Mouse (Mus musculus) right cerebral cortex, postnatal 25 days (tissue): ENCODE measurements around the gene H3f3a.
A peak's percentile ranks its signal among the peaks of the same experiment; 100 is the strongest.

Experiments
- DNase-seq: peaks from one replicate; pipeline ENCODE4 v3.0.0; 2022

The H3f3a gene

GRCm38 (mm10) chr1:180781250-180781649 is 32.5 kb downstream of the H3f3a start:
- no peak for DNase-seq

DNA sequence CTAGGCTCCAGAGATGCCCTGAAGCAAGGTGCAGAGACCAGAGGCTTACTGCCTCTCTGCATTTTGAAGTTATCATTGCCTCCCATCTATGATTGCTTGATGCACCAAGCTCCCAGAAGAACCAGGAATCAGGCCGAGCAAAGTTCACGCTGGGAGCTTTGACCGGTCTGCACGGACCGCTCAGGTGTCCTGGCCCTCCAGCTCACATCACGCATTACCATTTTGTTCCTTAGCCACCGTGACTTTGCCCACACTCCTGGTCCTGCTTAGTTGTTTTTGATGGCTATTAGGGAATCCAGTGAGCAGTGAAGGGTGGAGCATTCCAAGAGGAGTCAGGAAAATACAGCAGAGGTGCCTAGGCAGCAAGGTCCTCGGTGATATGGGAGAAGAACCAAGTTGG is 33.5 kb downstream of the H3f3a start:
- no peak for DNase-seq

GRCm38 (mm10) chr1:180778941-180779340 is 34.8 kb downstream of the H3f3a start:
- no peak for DNase-seq

DNA sequence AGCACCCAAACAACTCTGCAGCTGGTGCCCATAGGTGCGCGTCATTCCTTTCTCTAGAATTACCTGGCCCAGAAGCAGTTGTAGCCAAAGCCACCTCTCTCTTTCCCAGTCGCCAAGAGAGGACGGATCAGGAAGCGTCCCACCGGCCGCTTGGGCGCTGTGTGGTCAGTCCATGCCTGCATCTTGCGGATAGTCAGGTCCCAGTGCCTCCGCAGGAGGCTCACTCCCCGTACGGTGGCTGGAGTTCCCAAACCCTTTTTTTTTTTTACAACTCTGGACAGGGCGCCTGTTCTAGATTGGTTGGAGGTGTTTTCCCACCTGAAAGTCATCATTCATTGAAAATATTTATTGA is 35.4 kb downstream of the H3f3a start:
- DNase-seq: no peak

GRCm38 (mm10) chr1:180777660-180778402 is 35.9 kb downstream of the H3f3a start:
- DNase-seq: peak; percentile 78

- no peak for DNase-seq
Measured at GRCm38 (mm10) chr1:180777289-180777659, 36.5 kb downstream of the H3f3a start.

DNA sequence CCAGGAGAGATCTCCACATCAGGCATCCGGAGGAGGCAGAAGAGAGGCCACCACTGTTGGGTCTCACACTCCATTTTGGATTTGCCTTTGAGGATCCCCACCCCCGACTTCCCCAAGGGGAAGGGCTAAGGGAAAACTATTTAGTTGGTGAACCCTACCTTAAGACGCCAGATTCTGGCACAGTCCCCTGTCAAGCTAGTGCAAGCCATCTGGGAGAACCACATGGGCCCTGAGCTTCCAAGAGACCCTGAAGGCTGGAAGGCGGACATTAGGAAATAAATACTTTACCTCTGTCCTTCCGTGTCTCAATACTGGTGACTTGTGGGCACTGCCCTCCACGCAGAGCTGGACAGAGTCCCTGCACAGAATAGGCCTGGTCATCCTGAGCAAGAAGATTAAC is 37.2 kb downstream of the H3f3a start:
- no peak for DNase-seq

GRCm38 (mm10) chr1:180775849-180776493 is 37.8 kb downstream of the H3f3a start:
- no peak for DNase-seq

DNA sequence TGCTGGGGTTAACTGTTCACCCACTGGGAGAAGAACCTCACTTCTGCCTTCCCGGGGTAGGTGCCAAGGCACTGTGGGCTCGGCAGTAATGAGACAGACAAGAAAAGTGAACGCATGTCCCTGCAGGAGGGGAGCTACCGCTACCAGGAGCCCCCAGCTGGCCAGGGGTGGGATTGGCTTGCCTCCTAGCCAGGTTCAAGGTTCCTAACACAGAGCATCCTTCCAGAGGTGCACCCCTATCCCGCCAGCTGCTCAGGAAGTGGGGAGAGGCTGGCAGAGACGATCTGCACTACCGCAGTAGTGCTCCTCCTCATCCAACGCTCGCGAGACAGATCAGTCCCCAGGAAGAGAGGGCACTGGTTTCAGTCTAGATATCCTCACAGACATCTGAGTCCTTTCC is 38.4 kb downstream of the H3f3a start:
- DNase-seq: no peak

DNA sequence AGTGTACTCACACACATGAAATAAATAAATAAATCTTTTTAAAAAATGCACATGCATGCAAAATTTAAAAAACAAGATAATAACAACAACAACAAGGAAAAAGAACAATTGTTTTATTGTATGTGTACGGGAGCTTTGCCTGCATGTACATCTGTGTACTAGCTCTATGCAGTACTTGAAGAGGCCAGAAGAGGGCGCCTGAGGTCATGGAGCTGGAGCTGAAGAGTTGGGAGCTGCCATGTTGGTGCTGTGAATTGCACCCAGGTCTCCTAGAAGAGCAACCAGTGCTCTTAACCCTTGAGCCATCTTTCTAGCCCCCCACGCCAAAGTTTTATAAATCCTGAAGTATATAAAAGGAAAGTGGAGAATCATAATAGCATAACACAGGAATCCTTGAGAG is 39.1 kb downstream of the H3f3a start:
- no peak for DNase-seq

GRCm38 (mm10) chr1:180772291-180772690 is 41.5 kb downstream of the H3f3a start:
- no peak for DNase-seq

DNA sequence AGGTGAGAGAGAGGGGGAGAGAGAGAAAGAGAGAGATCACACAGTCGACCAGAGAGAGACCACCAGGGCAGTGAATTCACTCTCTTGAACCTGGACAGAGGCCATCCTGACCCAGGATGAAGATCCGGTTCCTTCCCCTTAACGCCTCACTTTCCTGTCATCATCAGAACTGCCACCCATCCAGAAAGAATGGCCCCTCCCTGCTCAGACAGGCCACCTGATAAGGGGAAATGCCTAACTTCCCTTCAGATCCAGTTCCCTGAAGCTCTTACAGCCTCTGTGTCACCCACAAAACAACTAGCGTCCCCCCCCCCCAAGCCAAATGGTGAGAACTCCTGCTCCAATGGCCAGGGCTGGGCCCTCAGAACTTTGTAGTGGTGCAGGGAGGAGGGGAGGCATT is 42.0 kb downstream of the H3f3a start:
- no peak for DNase-seq

GRCm38 (mm10) chr1:180771306-180771705 is 42.4 kb downstream of the H3f3a start:
- no peak for DNase-seq

- DNase-seq: peak; percentile 63
Measured at GRCm38 (mm10) chr1:180768334-180769168, 45.2 kb downstream of the H3f3a start.

GRCm38 (mm10) chr1:180767541-180768333 is 46.0 kb downstream of the H3f3a start:
- no peak for DNase-seq

GRCm38 (mm10) chr1:180766557-180766956 is 47.2 kb downstream of the H3f3a start:
- no peak for DNase-seq

DNA sequence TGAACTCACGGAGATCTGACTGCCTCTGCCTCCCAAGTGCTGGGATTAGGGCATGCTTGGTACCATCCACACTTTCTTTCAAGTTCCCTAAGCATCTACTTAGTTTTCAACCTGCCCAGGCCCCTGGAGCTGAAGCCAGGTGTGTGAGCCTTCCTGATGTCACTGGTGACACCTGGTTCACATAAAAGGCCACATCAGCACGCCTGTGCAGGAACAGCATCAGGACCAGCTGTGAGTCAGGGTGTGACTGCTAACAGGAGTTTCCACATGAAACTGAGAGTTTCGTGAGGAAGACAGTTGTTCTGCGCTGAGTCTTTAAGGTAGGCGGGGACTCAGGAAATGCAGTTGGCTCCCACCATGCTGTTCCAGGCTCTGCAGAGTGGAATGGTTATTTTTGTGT is 48.4 kb downstream of the H3f3a start:
- DNase-seq: no peak

- peak; percentile 77 for DNase-seq
Measured at GRCm38 (mm10) chr1:180763828-180764227, 49.9 kb downstream of the H3f3a start.

DNA sequence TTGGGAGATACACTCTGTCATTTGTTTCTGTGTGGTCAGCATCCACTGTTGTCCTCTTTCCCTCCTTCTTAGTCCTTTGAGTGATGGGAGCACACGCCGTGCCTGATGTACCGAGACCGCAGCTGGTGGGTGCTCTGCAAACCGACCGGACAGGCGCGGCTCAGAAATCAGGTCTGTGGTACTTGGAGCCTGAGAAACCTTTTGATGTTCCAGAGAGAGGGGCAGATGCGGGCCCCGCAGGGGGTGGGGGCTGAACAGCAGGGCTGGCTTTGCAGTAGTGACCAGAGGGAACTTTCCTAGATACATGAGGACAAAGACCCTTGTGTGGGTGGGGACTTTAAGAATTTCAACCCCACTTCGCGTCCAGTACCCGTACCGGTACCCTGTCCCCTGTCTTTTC is 50.4 kb downstream of the H3f3a start:
- no peak for DNase-seq

GRCm38 (mm10) chr1:180762679-180763078 is 51.1 kb downstream of the H3f3a start:
- DNase-seq: no peak

DNA sequence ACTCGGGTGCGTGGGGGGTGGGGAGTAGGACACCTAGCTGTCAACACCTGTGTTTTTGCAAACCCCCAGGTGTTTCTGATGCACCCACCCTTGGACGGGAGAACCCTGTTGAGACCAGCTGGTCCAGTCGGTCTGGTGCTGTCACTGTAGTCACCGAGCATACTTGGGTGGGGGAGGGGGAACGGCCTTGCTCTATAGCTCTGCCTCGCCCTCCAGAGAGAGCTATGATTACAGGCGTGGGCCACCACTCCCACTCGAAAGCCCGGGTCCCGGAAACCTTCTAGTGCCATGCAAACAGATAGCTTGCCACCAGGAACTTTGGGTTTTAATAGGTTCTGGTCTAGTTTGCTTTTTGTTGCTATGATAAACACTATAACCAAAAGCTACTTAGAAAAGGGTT is 51.6 kb downstream of the H3f3a start:
- DNase-seq: no peak

DNA sequence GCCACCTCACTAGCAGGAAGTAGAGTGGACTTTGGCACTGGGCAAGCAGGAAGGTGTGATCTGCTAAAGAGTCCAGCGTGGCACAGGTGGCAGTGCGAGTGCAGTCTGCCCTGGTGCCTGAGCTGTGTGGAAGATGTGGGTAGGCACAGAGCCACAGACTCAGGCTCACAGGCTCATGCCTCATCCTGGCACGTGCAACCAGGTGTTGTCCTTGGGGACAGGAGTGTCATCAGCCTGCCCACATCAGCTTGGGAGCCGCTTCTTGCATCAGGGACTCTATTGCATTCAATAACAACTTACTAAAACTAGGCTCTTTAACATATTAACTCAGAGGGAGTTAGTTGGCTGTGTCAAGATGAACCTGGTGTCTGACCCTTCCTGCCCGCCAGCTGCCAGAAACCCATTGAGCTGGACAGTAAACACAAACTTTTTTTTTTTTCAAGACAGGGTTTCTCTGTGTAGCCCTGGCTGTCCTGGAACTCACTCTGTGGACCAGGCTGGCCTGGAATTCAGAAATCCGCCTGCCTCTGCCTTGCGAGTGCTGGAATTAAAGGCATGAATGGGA is 55.7 kb downstream of the H3f3a start:
- no peak for DNase-seq
